Mouse (Mus musculus) neural tube, embryonic 15.5 days (tissue): ENCODE measurements around the gene Apobec2. TPM values are rescaled to one million over a fixed set of nuclear protein-coding genes. Genes with fewer than 3 reads are reported as not detected.

Experiments
- ATAC-seq: fragments of 200-750 bp; cut with Nextera tagmentation; 2 replicates; pipeline ENCODE4 v1.8.0; 2017; ENCODE audit warnings: mild to moderate bottlenecking, moderate TSS enrichment, moderate library complexity; ENCODE audit not compliant: low FRiP score
- H3K27ac ChIP-seq: fragments of 300-500 bp; sonication (generic); replicated peaks from 2 replicates; pipeline ENCODE4 v1.5.1; 2015; ENCODE audit warnings: mild to moderate bottlenecking, inconsistent platforms
- H3K27me3 ChIP-seq: fragments of 300-500 bp; sonication (generic); replicated peaks from 2 replicates; pipeline ENCODE4 v1.6.1; 2015; ENCODE audit warnings: inconsistent platforms
- H3K36me3 ChIP-seq: fragments of 300-500 bp; sonication (generic); 2 replicates; pipeline ENCODE4 v1.6.1; 2015; ENCODE audit warnings: inconsistent platforms
- H3K4me1 ChIP-seq: fragments of 300-500 bp; sonication (generic); 2 replicates; pipeline ENCODE4 v1.6.1; 2015; ENCODE audit warnings: inconsistent platforms
- H3K4me2 ChIP-seq: fragments of 300-500 bp; sonication (generic); 2 replicates; pipeline ENCODE4 v1.6.1; 2015; ENCODE audit warnings: inconsistent platforms, mild to moderate bottlenecking, moderate library complexity
- H3K4me3 ChIP-seq: fragments of 300-500 bp; sonication (generic); replicated peaks from 2 replicates; pipeline ENCODE4 v1.5.1; 2015; ENCODE audit warnings: mild to moderate bottlenecking, inconsistent platforms
- H3K9ac ChIP-seq: fragments of 300-500 bp; sonication (generic); replicated peaks from 2 replicates; pipeline ENCODE4 v1.6.1; 2015; ENCODE audit warnings: mild to moderate bottlenecking, inconsistent platforms
- H3K9me3 ChIP-seq: fragments of 300-500 bp; sonication (generic); replicated peaks from 2 replicates; pipeline ENCODE4 v1.6.1; 2016; ENCODE audit warnings: inconsistent platforms
- WGBS: fragments of 180-500 bp; shearing (Covaris S2); methylation state at CpG from one replicate; pipeline ENCODE4 v1.1.7; 2015; ENCODE audit warnings: mixed read lengths; 5-methylcytosine and 5-hydroxymethylcytosine counted together
- polyA plus RNA-seq: library from polyadenylated mRNA; unstranded; fragments of >200 nt; fragmentation: Nextera tagmentation; extraction: Ambion mirVana; gene quantifications from 2 replicates; pipeline ENCODE4 v1.2.1, GENCODE M21; 2015

Gene Apobec2
- polyA plus RNA-seq, 1 experiment from 2014 or later = 5.1 TPM

GRCm38 (mm10) chr17:48403848-48404247, 28.9 kb downstream of the Apobec2 start:
- WGBS = 88% methylated on average over 2 of the region's 2 CpGs
- H3K9ac ChIP-seq = no peak overlapping the region
- no peak for ATAC-seq
- peaks cover 9% of the 10 kb centered on the region; the same call in 1 of the 2 replicates for H3K36me3 ChIP-seq
- no peak overlapping the region for H3K4me2 ChIP-seq
- H3K9me3 ChIP-seq = no peaks in the 10 kb centered on the region
- no peak overlapping the region for H3K4me3 ChIP-seq
- H3K4me1 ChIP-seq = peaks cover 17% of the 10 kb centered on the region
- H3K27me3 ChIP-seq = no peaks in the 10 kb centered on the region
- no peak overlapping the region for H3K27ac ChIP-seq

- Histone ChIP-seq H3K36me3 (peaks cover 16% of the 10 kb centered on the region), H3K9ac (no peak overlapping the region), H3K4me1 (peaks cover 9% of the 10 kb centered on the region), H3K27ac (no peak overlapping the region), H3K4me2 (no peak overlapping the region), H3K4me3 (no peak overlapping the region), H3K9me3 (no peaks in the 10 kb centered on the region), H3K27me3 (no peaks in the 10 kb centered on the region)
- 92% methylated on average over 3 of the region's 3 CpGs for WGBS
- no peak for ATAC-seq
Measured at GRCm38 (mm10) chr17:48402751-48403150, 30.0 kb downstream of the Apobec2 start.

GRCm38 (mm10) chr17:48401710-48402109, 31.0 kb downstream of the Apobec2 start:
- H3K27ac ChIP-seq = no peak overlapping the region
- H3K36me3 ChIP-seq = peaks cover 16% of the 10 kb centered on the region
- ATAC-seq = no peak
- no peak overlapping the region for H3K4me2 ChIP-seq
- H3K4me3 ChIP-seq = no peak overlapping the region
- no peaks in the 10 kb centered on the region for H3K27me3 ChIP-seq
- no peaks in the 10 kb centered on the region for H3K4me1 ChIP-seq
- H3K9me3 ChIP-seq = no peaks in the 10 kb centered on the region
- H3K9ac ChIP-seq = no peak overlapping the region
- 77% methylated on average over 4 of the region's 4 CpGs for WGBS

- WGBS = 96% methylated on average over 3 of the region's 3 CpGs
- H3K36me3 ChIP-seq = peaks cover 83% of the 10 kb centered on the region
- no peak for ATAC-seq
Measured at GRCm38 (mm10) chr17:48392616-48393015, 40.1 kb downstream of the Apobec2 start.

GRCm38 (mm10) chr17:48391446-48391845, 41.3 kb downstream of the Apobec2 start:
- no peaks in the 10 kb centered on the region for H3K9me3 ChIP-seq
- no peak overlapping the region for H3K4me2 ChIP-seq
- ATAC-seq = no peak
- peaks cover 94% of the 10 kb centered on the region for H3K36me3 ChIP-seq
- H3K27ac ChIP-seq = no peak overlapping the region
- no peaks in the 10 kb centered on the region for H3K27me3 ChIP-seq
- H3K4me3 ChIP-seq = no peak overlapping the region
- no peaks in the 10 kb centered on the region for H3K4me1 ChIP-seq
- 91% methylated on average over 5 of the region's 5 CpGs for WGBS
- H3K9ac ChIP-seq = no peak overlapping the region

More at GRCm38 (mm10) chr17:48392616-48393015, 40.1 kb downstream of the Apobec2 start:
- Histone ChIP-seq H3K4me1 (no peaks in the 10 kb centered on the region), H3K27ac (no peak overlapping the region), H3K4me2 (no peak overlapping the region), H3K9me3 (no peaks in the 10 kb centered on the region), H3K27me3 (no peaks in the 10 kb centered on the region), H3K4me3 (no peak overlapping the region), H3K9ac (no peak overlapping the region)

GRCm38 (mm10) chr17:48389442-48389841, 43.3 kb downstream of the Apobec2 start:
- Histone ChIP-seq H3K9ac (no peak overlapping the region), H3K4me2 (no peak overlapping the region), H3K27ac (no peak overlapping the region), H3K27me3 (no peaks in the 10 kb centered on the region), H3K4me3 (no peak overlapping the region), H3K36me3 (peaks cover 84% of the 10 kb centered on the region), H3K4me1 (no peaks in the 10 kb centered on the region), H3K9me3 (no peaks in the 10 kb centered on the region)
- WGBS = 92% methylated on average over 5 of the region's 5 CpGs
- ATAC-seq = no peak

GRCm38 (mm10) chr17:48388666-48389065, 44.1 kb downstream of the Apobec2 start:
- Histone ChIP-seq H3K27ac (no peak overlapping the region), H3K9ac (no peak overlapping the region), H3K4me3 (no peak overlapping the region), H3K27me3 (no peaks in the 10 kb centered on the region), H3K4me2 (no peak overlapping the region), H3K4me1 (no peaks in the 10 kb centered on the region), H3K9me3 (no peaks in the 10 kb centered on the region), H3K36me3 (peaks cover 77% of the 10 kb centered on the region)
- 89% methylated on average over 2 of the region's 2 CpGs for WGBS
- no peak for ATAC-seq

GRCm38 (mm10) chr17:48385786-48386461, 46.8 kb downstream of the Apobec2 start:
- Histone ChIP-seq H3K27me3 (no peaks in the 10 kb centered on the region), H3K9ac (no peak overlapping the region), H3K4me3 (no peak overlapping the region), H3K9me3 (no peaks in the 10 kb centered on the region), H3K4me2 (no peak overlapping the region), H3K4me1 (no peaks in the 10 kb centered on the region), H3K36me3 (peaks cover 50% of the 10 kb centered on the region), H3K27ac (no peak overlapping the region)
- WGBS = 86% methylated on average over 2 of the region's 2 CpGs
- no peak for ATAC-seq

- Histone ChIP-seq H3K36me3 (no peaks in the 10 kb centered on the region), H3K9me3 (no peaks in the 10 kb centered on the region), H3K27ac (no peak overlapping the region), H3K4me3 (no peak overlapping the region), H3K9ac (no peak overlapping the region), H3K4me1 (no peaks in the 10 kb centered on the region), H3K4me2 (no peak overlapping the region), H3K27me3 (no peaks in the 10 kb centered on the region)
- no peak for ATAC-seq
Measured at GRCm38 (mm10) chr17:48379050-48379449, 53.7 kb downstream of the Apobec2 start.

GRCm38 (mm10) chr17:48376102-48376501, 56.6 kb downstream of the Apobec2 start:
- Histone ChIP-seq H3K4me3 (no peak overlapping the region), H3K36me3 (no peaks in the 10 kb centered on the region), H3K27me3 (no peaks in the 10 kb centered on the region), H3K4me2 (no peak overlapping the region), H3K27ac (no peak overlapping the region), H3K9ac (no peak overlapping the region), H3K4me1 (no peaks in the 10 kb centered on the region), H3K9me3 (no peaks in the 10 kb centered on the region)
- ATAC-seq = no peak
- WGBS = 97% methylated on average over 1 of the region's 1 CpGs

- 90% methylated on average over 8 of the region's 8 CpGs for WGBS
- Histone ChIP-seq H3K4me3 (no peak overlapping the region), H3K9me3 (no peaks in the 10 kb centered on the region), H3K9ac (no peak overlapping the region), H3K27me3 (no peaks in the 10 kb centered on the region), H3K27ac (no peak overlapping the region), H3K4me1 (no peaks in the 10 kb centered on the region), H3K36me3 (no peaks in the 10 kb centered on the region), H3K4me2 (no peak overlapping the region)
- ATAC-seq = no peak
Measured at GRCm38 (mm10) chr17:48372987-48373386, 59.7 kb downstream of the Apobec2 start.

- H3K9me3 ChIP-seq = no peaks in the 10 kb centered on the region
- H3K36me3 ChIP-seq = no peaks in the 10 kb centered on the region
- H3K4me2 ChIP-seq = no peak overlapping the region
- no peak overlapping the region for H3K27ac ChIP-seq
- no peak overlapping the region for H3K4me3 ChIP-seq
- H3K27me3 ChIP-seq = no peaks in the 10 kb centered on the region
- H3K4me1 ChIP-seq = no peaks in the 10 kb centered on the region
- ATAC-seq = no peak
- H3K9ac ChIP-seq = no peak overlapping the region
Measured at GRCm38 (mm10) chr17:48371621-48372020, 61.1 kb downstream of the Apobec2 start.
